Mouse (Mus musculus) testis, adult 2 months (tissue): ENCODE measurements at regions not wholly inside any gene's neighbourhood (a gene's known extent, or its start where the extent isn't known, plus 50 kb on each side); places are given as distances from the start of the nearest gene placed in this dataset.

Source experiments
- H3K27ac ChIP-seq: fragments of 200-500 bp; 2 replicates; pipeline ENCODE4 v1.5.1; 2012; ENCODE audit warnings: low read depth, low read length; ENCODE audit not compliant: control insufficient read depth, insufficient read depth
- H3K27me3 ChIP-seq: fragments of 200-500 bp; 2 replicates; pipeline ENCODE4 v1.6.1; 2012; ENCODE audit warnings: mild to moderate bottlenecking, low read length, moderate library complexity; ENCODE audit not compliant: control insufficient read depth, insufficient read depth
- H3K36me3 ChIP-seq: fragments of 200-500 bp; 2 replicates; pipeline ENCODE4 v1.6.1; 2012; ENCODE audit warnings: mild to moderate bottlenecking, low read length; ENCODE audit not compliant: control insufficient read depth, insufficient read depth
- H3K4me1 ChIP-seq: fragments of 200-500 bp; 2 replicates; pipeline ENCODE4 v1.6.1; 2012; ENCODE audit warnings: low read length; ENCODE audit not compliant: control insufficient read depth, insufficient read depth
- H3K4me3 ChIP-seq: fragments of 200-500 bp; 2 replicates; pipeline ENCODE4 v1.5.1; 2012; ENCODE audit warnings: low read depth, mild to moderate bottlenecking, low read length, moderate library complexity, mixed read lengths; ENCODE audit not compliant: control insufficient read depth
- CTCF ChIP-seq: fragments of 200-500 bp; IDR thresholded peaks from 2 replicates; pipeline ENCODE4 v1.5.1; 2012; ENCODE audit warnings: low read depth, mild to moderate bottlenecking, inconsistent platforms, low read length, moderate library complexity; ENCODE audit not compliant: control insufficient read depth, insufficient read depth, insufficient replicate concordance
- POLR2A ChIP-seq: fragments of 200-500 bp; IDR thresholded peaks from 2 replicates; pipeline ENCODE4 v1.6.1; 2012; ENCODE audit warnings: low read depth, mild to moderate bottlenecking, inconsistent platforms, low read length, moderate library complexity; ENCODE audit not compliant: control insufficient read depth

- no peaks in the 10 kb centered on the region for H3K27me3 ChIP-seq
- no peaks in the 10 kb centered on the region for H3K4me1 ChIP-seq
- TF ChIP-seq CTCF (no peak), POLR2A (no peak)
- H3K36me3 ChIP-seq, result no peaks in the 10 kb centered on the region
- H3K27ac ChIP-seq, result no peak overlapping the region
- H3K4me3 ChIP-seq, result no peak overlapping the region
Measured at GRCm38 (mm10) chr16:49530051-49530450, 169.0 kb upstream of the Ift57 start.

GRCm38 (mm10) chr16:49532071-49532686, 166.9 kb upstream of the Ift57 start:
- Histone ChIP-seq H3K27me3 (no peaks in the 10 kb centered on the region), H3K4me3 (no peak overlapping the region), H3K36me3 (no peaks in the 10 kb centered on the region), H3K27ac (no peak overlapping the region), H3K4me1 (no peaks in the 10 kb centered on the region)
- no peak for TF ChIP-seq POLR2A
- TF ChIP-seq CTCF, result no peak

DNA sequence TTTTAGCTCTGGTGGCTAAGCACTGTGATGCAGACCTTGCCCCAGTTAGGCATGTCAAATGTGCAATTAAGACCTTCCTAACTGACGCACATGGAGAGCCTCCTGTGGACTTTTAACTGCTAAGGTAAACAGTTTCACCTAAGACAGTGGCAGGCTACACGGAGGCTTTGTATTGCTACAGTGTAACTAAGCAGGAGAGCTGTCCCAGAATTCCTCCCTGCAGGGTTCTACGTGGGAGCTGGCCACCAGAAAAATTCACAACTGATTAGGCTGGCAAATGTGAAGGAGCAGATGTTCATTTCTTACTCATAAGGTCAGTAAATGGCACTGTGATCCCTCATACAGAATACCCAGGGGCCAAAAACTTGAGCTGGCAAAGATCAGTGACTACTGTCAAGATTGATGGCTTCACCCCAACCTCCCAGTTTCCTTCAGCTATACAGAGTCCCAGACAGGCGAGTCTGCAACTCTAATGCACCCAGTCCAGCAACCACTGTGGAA, 165.5 kb upstream of the Ift57 start:
- no peak overlapping the region for H3K4me3 ChIP-seq
- no peaks in the 10 kb centered on the region for H3K4me1 ChIP-seq
- no peaks in the 10 kb centered on the region for H3K36me3 ChIP-seq
- no peak overlapping the region for H3K27ac ChIP-seq
- no peaks in the 10 kb centered on the region for H3K27me3 ChIP-seq
- no peak for TF ChIP-seq CTCF
- TF ChIP-seq POLR2A, result no peak

DNA sequence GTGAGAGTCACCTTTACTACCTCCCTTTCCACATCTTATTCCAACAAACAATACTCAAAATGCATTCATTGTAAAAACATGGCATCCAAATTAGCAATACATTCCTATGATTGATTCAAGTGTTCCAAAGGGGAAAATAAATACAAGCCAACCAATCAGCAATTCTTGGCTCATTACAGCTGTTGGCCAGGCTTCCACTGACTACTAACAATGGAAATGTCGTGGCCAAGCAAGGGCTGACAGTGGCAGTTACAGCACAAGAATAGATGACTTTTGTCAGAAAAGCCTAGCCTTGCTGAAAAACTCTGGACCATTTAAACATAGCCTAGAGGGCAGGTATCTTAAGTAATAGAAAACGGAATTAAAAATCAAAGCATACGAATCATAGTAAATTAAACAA, 148.8 kb upstream of the Ift57 start:
- Histone ChIP-seq H3K27me3 (no peaks in the 10 kb centered on the region), H3K36me3 (no peaks in the 10 kb centered on the region), H3K4me1 (no peaks in the 10 kb centered on the region), H3K27ac (no peak overlapping the region), H3K4me3 (no peak overlapping the region)
- TF ChIP-seq CTCF (no peak), POLR2A (no peak)

DNA sequence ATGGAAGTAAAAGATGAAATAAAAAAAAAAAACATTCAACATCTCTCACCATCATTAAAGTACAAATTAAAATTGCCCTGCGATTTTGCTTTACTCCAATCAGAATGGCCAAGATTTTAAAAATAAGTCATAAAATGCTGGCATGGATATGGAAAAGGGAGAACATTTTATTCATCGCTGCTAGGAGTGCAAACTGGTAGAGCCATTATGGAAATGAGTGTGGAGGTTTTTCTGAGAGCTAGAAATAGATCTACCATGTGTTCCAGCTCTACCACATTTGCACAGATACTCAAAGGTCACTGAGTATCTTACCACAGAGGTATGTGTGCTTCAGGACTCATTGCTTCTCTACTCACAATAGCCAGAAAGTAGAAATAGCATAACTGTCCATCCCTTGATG, 129.0 kb upstream of the Ift57 start:
- H3K36me3 ChIP-seq, result no peaks in the 10 kb centered on the region
- no peaks in the 10 kb centered on the region for H3K27me3 ChIP-seq
- no peak overlapping the region for H3K27ac ChIP-seq
- H3K4me1 ChIP-seq, result no peaks in the 10 kb centered on the region
- H3K4me3 ChIP-seq, result no peak overlapping the region
- TF ChIP-seq CTCF (no peak), POLR2A (no peak)

DNA sequence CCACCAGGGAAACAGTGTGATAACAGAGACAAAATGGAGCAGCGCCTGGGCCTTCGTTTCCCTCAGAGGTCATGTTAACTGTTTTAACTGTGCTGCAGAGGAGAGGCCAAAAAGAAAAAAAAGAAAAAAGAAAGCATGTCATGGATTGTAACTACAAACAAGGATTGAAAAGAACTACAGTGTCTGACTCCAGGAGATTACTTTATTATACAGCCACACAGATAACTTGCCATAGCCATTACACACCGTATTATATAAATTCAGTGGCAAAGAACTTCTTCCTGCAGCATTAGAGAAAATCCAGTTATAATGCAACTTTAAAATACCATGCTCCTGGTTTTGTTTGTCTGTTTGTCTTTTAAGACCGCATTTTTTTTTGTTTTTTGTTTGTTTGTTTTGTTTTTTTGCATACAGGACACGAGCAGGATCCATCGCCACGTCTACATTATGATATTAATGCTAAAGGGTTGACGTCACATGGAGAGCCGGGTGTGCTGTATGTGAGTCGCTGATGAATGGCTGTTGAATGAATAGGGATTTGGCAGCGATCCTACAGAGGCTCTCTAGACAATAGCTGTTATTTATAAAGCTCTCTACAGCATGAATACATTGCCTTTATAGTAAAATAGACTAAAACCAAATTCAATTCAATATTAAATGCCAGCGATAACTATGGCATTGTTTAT, 126.4 kb upstream of the Ift57 start:
- no peak for TF ChIP-seq CTCF
- TF ChIP-seq POLR2A, result no peak
- no peak overlapping the region for H3K27ac ChIP-seq
- H3K4me1 ChIP-seq, result no peaks in the 10 kb centered on the region
- no peak overlapping the region for H3K4me3 ChIP-seq
- H3K36me3 ChIP-seq, result no peaks in the 10 kb centered on the region
- H3K27me3 ChIP-seq, result no peaks in the 10 kb centered on the region

DNA sequence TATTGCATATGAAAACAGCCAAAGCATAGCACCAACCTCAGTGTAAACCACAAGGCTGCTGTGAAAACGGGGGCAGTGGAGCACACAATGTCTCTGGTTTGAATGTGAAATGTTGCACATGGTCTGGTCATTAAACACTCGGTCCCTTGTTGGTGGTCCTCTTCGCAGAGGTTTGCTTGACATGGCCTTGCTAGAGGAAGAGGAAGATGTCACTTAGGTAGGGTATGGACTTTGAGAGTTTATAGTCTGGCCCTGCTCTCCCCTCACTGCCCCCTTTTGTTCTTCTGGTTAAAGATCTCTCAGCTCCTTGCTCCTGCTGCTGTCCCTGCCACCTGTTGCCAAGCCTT, 125.9 kb upstream of the Ift57 start:
- Histone ChIP-seq H3K4me1 (no peaks in the 10 kb centered on the region), H3K27ac (no peak overlapping the region), H3K27me3 (no peaks in the 10 kb centered on the region), H3K36me3 (no peaks in the 10 kb centered on the region), H3K4me3 (no peak overlapping the region)
- TF ChIP-seq POLR2A (no peak), CTCF (no peak)

GRCm38 (mm10) chr16:49578976-49579375, 120.1 kb upstream of the Ift57 start:
- Histone ChIP-seq H3K4me3 (no peak overlapping the region), H3K4me1 (no peaks in the 10 kb centered on the region), H3K27ac (no peak overlapping the region), H3K36me3 (no peaks in the 10 kb centered on the region), H3K27me3 (no peaks in the 10 kb centered on the region)
- TF ChIP-seq POLR2A (no peak), CTCF (no peak)
